8 mouse cellular contexts compared by ENCODE assay signal in genomic region chr4:53714051-53714814, GRCm38 (mm10). TPM values are rescaled to one million over a fixed set of nuclear protein-coding genes. Genes with fewer than 3 reads are reported as not detected.
A peak's percentile ranks its signal among the peaks of the same experiment; 100 is the strongest.
DNase-seq lines count a peak whose midpoint lies in the region; ATAC-seq and TF ChIP-seq lines count a peak whose summit lies in the region.

No protein-coding gene starts in this region.

- H3K9ac ChIP-seq in heart, embryonic 12.5 days = peak overlapping the region; percentile 79
- H3K9ac ChIP-seq in kidney, postnatal 0 days (ENCODE audit: low read depth, low read length) = peak overlapping the region; percentile 80
- H3K9ac ChIP-seq in liver, embryonic 11.5 days (ENCODE audit: low read depth, low read length) = peak overlapping the region; percentile 84
- peak overlapping the region; percentile 80 for H3K9ac ChIP-seq in stomach, embryonic 14.5 days (replicated peaks; ENCODE audit: low read depth, low read length)

- H3K4me3 ChIP-seq in heart, embryonic 12.5 days = peak overlapping the region; percentile 82
- peak overlapping the region; percentile 89 for H3K4me3 ChIP-seq in kidney, postnatal 0 days (replicated peaks; ENCODE audit: low read depth, low read length)
- H3K4me3 ChIP-seq in liver, embryonic 11.5 days (ENCODE audit: low read depth, low read length) = peak overlapping the region; percentile 81
- H3K4me3 ChIP-seq in stomach, embryonic 14.5 days (ENCODE audit: low read depth, low read length) = peak overlapping the region; percentile 84

- no peak for TF ChIP-seq CTCF in kidney, postnatal 0 days (IDR thresholded peaks at IDR 0.05; ENCODE audit: low read depth)

- H3K4me2 ChIP-seq in heart, embryonic 12.5 days = peak overlapping the region; percentile 82
- H3K4me2 ChIP-seq in kidney, postnatal 0 days (ENCODE audit: low read length) = peak overlapping the region; percentile 78
- H3K4me2 ChIP-seq in liver, embryonic 11.5 days = peak overlapping the region; percentile 86
- peak overlapping the region; percentile 87 for H3K4me2 ChIP-seq in stomach, embryonic 14.5 days (replicated peaks; ENCODE audit: low read depth, low read length)

- DNase-seq in CD4-positive helper T cell, adult 2 months (ENCODE audit: low read depth, low spot score) = peak; percentile 89
- peak; percentile 87 for DNase-seq in brain, embryonic 18.5 days (ENCODE audit: low read depth, low spot score)
- DNase-seq in kidney, postnatal 0 days (ENCODE audit: low spot score) = peak; percentile 95
- peak; percentile 87 for DNase-seq in liver, embryonic 11.5 days (ENCODE audit: low spot score)
- peak; percentile 90 for DNase-seq in naive thymus-derived CD4-positive, alpha-beta T cell, adult 2 months (ENCODE audit: low read depth)

- peaks cover 16% of the 10 kb centered on the region for H3K4me1 ChIP-seq in heart, embryonic 12.5 days (replicated peaks)
- H3K4me1 ChIP-seq in kidney, postnatal 0 days (replicated peaks; ENCODE audit: insufficient read depth, low read length) = no peaks in the 10 kb centered on the region
- no peaks in the 10 kb centered on the region for H3K4me1 ChIP-seq in liver, embryonic 11.5 days (replicated peaks; ENCODE audit: control insufficient read depth, insufficient read depth, low read length)
- no peaks in the 10 kb centered on the region for H3K4me1 ChIP-seq in stomach, embryonic 14.5 days (ENCODE audit: control insufficient read depth, insufficient read depth, low read length)

- H3K36me3 ChIP-seq in heart, embryonic 12.5 days = no peaks in the 10 kb centered on the region
- H3K36me3 ChIP-seq in kidney, postnatal 0 days (ENCODE audit: insufficient read depth, low read length) = no peaks in the 10 kb centered on the region
- H3K36me3 ChIP-seq in liver, embryonic 11.5 days (ENCODE audit: control insufficient read depth, insufficient read depth, low read length) = no peaks in the 10 kb centered on the region
- H3K36me3 ChIP-seq in stomach, embryonic 14.5 days (ENCODE audit: control insufficient read depth, insufficient read depth, low read length) = no peaks in the 10 kb centered on the region

- H3K27me3 ChIP-seq in heart, embryonic 12.5 days (replicated peaks) = no peaks in the 10 kb centered on the region
- H3K27me3 ChIP-seq in kidney, postnatal 0 days (ENCODE audit: insufficient read depth, low read length) = no peaks in the 10 kb centered on the region
- no peaks in the 10 kb centered on the region for H3K27me3 ChIP-seq in liver, embryonic 11.5 days (replicated peaks; ENCODE audit: control insufficient read depth, insufficient read depth, low read length)
- H3K27me3 ChIP-seq in stomach, embryonic 14.5 days (ENCODE audit: control insufficient read depth, insufficient read depth, low read length) = no peaks in the 10 kb centered on the region

- H3K27ac ChIP-seq in heart, embryonic 12.5 days (ENCODE audit: poor library complexity, severe bottlenecking) = peak overlapping the region; percentile 71
- peak overlapping the region; percentile 79 for H3K27ac ChIP-seq in kidney, postnatal 0 days
- peak overlapping the region; percentile 54; the same call in 1 of the 2 replicates for H3K27ac ChIP-seq in liver, embryonic 11.5 days (ENCODE audit: low read depth, low read length)
- H3K27ac ChIP-seq in stomach, embryonic 14.5 days (ENCODE audit: low read length) = peak overlapping the region; percentile 52; the same call in 1 of the 2 replicates

- peak; percentile 89 for ATAC-seq in erythroid progenitor cell, adult 5-6 weeks (replicated peaks; ENCODE audit: low FRiP score, poor library complexity, severe bottlenecking)
- ATAC-seq in heart, embryonic 12.5 days (ENCODE audit: insufficient number of reproducible peaks, low FRiP score) = peak; percentile 90
- peak; percentile 90 for ATAC-seq in kidney, postnatal 0 days (replicated peaks; ENCODE audit: low FRiP score, low read depth)
- peak; percentile 88 for ATAC-seq in liver, embryonic 11.5 days (replicated peaks; ENCODE audit: low FRiP score)
- ATAC-seq in stomach, embryonic 14.5 days (ENCODE audit: insufficient number of reproducible peaks, insufficient read depth, low FRiP score, low read depth) = peak; percentile 90

- 8% methylated on average over 58 of the region's 58 CpGs for WGBS in heart, embryonic 12.5 days
- WGBS in kidney, postnatal 0 days = 2% methylated on average over 58 of the region's 58 CpGs
- WGBS in liver, embryonic 11.5 days = 3% methylated on average over 58 of the region's 58 CpGs
- 11% methylated on average over 57 of the region's 58 CpGs for whole genome bisulfite sequencing in stomach, embryonic 14.5 days

- no peaks in the 10 kb centered on the region for H3K9me3 ChIP-seq in heart, embryonic 12.5 days (replicated peaks)
- H3K9me3 ChIP-seq in kidney, postnatal 0 days (replicated peaks; ENCODE audit: low read length) = no peaks in the 10 kb centered on the region
- no peaks in the 10 kb centered on the region for H3K9me3 ChIP-seq in liver, embryonic 11.5 days (ENCODE audit: control insufficient read depth, low read length)
- H3K9me3 ChIP-seq in stomach, embryonic 14.5 days (ENCODE audit: control insufficient read depth, low read depth, low read length) = no peaks in the 10 kb centered on the region

RNA-seq across cellular contexts. Expression of gene Fktn, which starts 0.4 kb away (rescaled TPM):
- 0.72 and 5.0 TPM in 2 replicates for total RNA-seq in erythroid progenitor cell, adult 5-6 weeks (2015; ENCODE audit: low replicate concordance)
- 0.64 and 0.68 TPM in 2 replicates for total RNA-seq in erythroid progenitor cell, adult 5-6 weeks (2017; ENCODE audit: low replicate concordance)
- polyA plus RNA-seq in heart, embryonic 12.5 days (2016; fragmentation: Nextera tagmentation; extraction: Ambion mirVana) = 20.8 TPM in 2 replicates
- polyA plus RNA-seq in kidney, postnatal 0 days (2015; fragmentation: Nextera tagmentation; extraction: Ambion mirVana) = 13.6 and 16.3 TPM in 2 replicates
- polyA plus RNA-seq in liver, embryonic 11.5 days (2014; fragmentation: Nextera tagmentation; extraction: Ambion mirVana) = 11.4 and 12.5 TPM in 2 replicates
- polyA plus RNA-seq in stomach, embryonic 14.5 days (2014; fragmentation: Nextera tagmentation; extraction: Ambion mirVana) = 18.0 and 19.7 TPM in 2 replicates

Comparison
In these comparisons a context has a peak if more than half of its experiments do, and no peak if none do; other contexts are left out.
1. Peak in every context shown above with its lines: DNase-seq, ATAC-seq, H3K4me3 ChIP-seq and H3K27ac ChIP-seq.